Mouse (Mus musculus) layer of hippocampus, postnatal 10 days (tissue): ENCODE measurements around the gene Mypn. TPM values are rescaled to one million over a fixed set of nuclear protein-coding genes. Genes with fewer than 3 reads are reported as not detected.

Source experiments
- DNase-seq, 2 experiments: peaks; one replicate each; pipeline ENCODE4 v3.0.0; 2021; ENCODE audit warnings: low spot score in 2 of 2
- long read RNA-seq: library from polyadenylated mRNA; stranded (forward); transcript quantifications from one replicate; pipeline ENCODE4 v2.0.0, GENCODE M21; 2023
- total RNA-seq, 2 experiments: library from RNA; stranded (reverse); gene quantifications; 2 replicates each; pipeline ENCODE4 v1.2.3; 2021

Mypn gene
- 1 to 10 TPM; 3.7 to 4.2 TPM for total RNA-seq
- long read RNA-seq, partial matches to known transcripts: 0 of 3 reads
- long read RNA-seq, other reads (novel, unspliced or antisense): 2 of 3 reads

GRCm38 (mm10) chr10:63203728-63204127, at the start of gene Mypn:
Gene Mypn (minus strand): TSS chr10:63203952.
- DNase-seq: no peak

GRCm38 (mm10) chr10:63248421-63248820, 44.7 kb upstream of the Mypn start:
- DNase-seq: no peak

DNA sequence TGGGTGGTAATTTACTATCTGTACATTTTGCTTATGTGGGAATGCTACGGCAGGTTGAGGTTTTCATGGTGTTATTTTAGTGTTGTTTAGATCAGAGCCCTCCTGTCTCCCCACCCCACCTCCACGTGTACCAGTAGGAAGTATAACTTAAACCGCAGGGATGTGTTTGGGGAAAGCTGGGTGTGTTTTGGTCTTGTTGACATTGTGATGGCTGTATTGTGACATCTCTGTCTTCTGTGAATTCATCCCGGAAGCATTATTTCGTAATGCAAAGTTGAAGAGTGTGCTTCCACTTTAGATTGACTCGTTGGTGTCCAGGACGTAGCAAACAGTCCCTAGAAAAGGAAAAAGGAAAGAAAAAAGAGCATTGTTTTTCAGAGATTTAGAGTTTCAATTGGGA, 43.7 kb upstream of the Mypn start:
- DNase-seq: no peak

DNA sequence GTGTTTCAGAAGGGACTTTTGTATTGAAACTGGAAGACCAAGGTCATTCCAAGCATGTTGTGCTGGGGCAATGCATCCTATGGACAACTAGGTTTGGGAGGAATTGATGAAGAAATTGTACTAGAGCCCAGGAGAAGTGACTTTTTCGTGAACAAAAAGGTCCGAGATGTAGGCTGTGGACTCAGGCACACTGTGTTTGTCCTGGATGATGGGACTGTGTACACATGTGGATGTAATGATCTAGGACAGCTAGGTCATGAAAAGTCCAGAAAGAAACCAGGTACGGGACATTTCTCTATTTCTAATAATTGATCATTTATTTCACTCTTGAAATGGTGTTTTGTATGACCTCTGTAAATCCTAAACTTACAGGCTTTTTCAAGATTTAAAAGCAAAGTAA, 42.1 kb upstream of the Mypn start:
- no peak for DNase-seq

DNA sequence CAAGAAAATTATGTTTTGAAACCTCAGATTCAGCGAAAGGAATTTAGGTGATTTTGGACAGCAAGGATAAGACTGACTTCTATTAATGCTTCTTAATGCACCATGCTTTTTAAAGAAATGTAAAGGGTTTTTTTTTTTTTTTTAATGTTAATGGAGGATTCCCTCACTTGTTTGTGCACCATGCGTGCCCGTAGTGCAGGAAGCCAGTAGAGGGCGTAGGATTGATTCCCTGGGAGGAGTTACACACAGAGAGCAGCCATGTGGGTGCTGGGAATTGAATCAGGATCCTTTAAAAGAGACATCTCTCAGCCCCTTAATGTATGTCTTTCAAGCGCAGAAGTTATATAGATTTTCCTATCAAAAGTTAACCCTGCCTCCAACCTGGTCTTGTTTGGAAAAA, 41.0 kb upstream of the Mypn start:
- DNase-seq: peak; percentile 19 to 38

- DNase-seq: no peak
Observed at GRCm38 (mm10) chr10:63244055-63244671, 40.4 kb upstream of the Mypn start.

DNA sequence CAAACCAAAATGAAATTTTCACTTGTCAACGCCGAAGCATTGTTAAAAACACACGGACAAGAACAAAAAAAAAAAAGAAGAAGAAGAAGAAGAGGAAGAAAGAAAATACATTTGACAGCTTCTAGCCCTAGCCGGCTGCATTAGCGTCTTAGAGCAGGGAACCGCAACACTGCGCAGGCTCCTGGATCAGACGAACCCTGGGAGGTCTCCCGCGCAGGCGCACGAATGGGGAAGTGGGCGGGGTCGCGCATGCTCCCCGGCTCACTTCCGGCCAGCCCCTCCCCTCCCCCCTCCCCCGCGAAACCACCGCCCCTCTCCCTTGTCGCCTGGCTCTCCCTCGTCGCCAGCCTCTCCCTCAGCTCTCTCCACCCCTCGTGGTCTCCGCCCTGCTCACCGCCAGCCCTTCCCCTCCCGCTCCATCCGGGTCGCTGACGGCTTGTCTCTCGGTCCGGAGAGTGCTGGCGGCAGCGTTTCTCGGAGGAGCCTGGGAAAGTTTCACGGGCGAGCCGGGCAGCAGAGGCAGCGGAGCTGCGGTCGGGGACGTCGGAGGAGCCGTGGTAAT, 39.8 kb upstream of the Mypn start, which contains the start of gene Herc4:
Gene Herc4, plus strand, starts transcription at position 318 of the 562 bp plus-strand sequence.
- peak; percentile 96 to 98 for DNase-seq

GRCm38 (mm10) chr10:63242798-63243435, 39.2 kb upstream of the Mypn start:
- no peak for DNase-seq

DNA sequence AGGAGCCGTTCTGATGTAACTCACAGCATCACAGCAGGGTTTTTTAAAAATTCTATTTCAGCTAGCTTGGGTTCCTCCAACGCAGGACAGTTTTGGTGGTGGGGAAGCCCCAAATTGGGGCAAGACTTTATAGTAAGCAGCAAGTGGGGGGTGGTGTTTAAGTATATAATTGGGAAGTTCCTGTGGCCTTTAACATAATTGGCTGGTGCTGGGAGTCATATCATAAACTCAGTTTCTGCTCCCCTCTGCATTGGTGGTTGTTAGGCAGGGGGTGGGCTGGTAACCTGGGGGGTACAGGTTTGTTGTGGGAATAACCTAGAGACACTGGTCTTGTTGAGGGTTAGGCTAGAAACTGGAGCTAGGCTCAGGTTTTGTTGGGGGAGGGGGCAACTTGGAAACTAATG, 37.1 kb upstream of the Mypn start:
- no peak for DNase-seq

- no peak for DNase-seq
Observed at GRCm38 (mm10) chr10:63239848-63240247, 36.1 kb upstream of the Mypn start.

- DNase-seq: no peak
Observed at GRCm38 (mm10) chr10:63238090-63238489, 34.3 kb upstream of the Mypn start.

DNA sequence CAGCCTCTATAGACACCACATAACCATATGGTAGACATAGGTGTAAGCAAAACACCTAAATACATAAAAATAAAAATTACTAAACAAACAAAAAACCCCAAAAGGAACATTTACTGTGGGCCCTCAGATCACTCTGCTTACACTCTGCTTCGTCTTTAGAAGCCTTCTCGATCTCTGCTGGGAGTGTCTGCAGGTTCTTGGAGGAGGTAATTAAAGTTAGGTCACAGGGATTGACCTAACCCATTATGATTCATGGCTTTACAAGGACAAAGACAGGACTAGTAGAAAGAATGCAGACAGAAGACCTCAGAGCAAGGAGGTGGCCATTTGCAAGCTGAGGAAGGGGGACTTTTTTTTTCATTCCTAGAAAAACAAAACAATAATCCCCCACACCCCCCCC, 33.5 kb upstream of the Mypn start:
- DNase-seq: no peak

- no peak for DNase-seq
Observed at GRCm38 (mm10) chr10:63236663-63237062, 32.9 kb upstream of the Mypn start.

DNA sequence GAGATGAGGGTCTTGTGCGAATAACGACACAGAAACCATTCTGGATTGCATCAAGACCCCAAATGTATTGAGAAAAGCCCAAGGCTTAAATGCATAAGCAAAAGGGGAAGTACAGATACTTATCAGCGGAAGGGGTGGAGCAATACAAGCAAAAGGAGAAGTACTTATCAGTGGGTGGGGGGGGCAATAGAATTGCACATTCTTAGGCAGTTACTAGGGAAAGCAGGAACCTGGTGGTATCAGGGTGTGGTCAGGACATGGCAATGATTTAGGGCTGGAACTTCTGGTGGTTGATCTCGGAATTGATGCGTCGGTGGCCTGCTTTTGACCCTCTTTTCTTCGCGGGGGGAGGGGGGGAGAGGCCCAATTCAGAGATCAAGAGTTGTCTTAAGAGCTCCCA, 32.1 kb upstream of the Mypn start:
- DNase-seq: no peak

- DNase-seq: no peak
Observed at GRCm38 (mm10) chr10:63234133-63234532, 30.4 kb upstream of the Mypn start.

- no peak for DNase-seq
Observed at GRCm38 (mm10) chr10:63231630-63232029, 27.9 kb upstream of the Mypn start.

DNA sequence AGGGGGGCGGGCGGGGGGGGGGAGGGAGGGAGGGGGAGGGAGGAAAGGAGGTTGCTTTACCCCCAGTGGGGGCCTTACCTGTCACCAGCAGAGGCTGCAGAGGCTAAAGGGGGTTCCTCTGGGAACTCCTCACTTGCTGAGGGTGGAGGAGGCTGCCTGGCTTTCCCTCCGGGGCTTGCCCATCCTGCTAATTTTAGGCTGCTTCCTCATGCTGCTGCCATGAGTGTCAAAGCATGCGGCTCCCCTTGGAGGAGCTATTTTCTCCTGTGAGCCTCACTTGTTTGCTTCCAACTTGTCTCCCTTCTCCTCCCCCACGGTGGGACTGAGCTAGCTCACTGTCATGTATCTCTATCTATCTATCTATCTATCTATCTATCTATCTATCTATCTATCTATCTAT, 27.1 kb upstream of the Mypn start:
- no peak for DNase-seq

GRCm38 (mm10) chr10:63230266-63230665, 26.5 kb upstream of the Mypn start:
- no peak for DNase-seq

GRCm38 (mm10) chr10:63224341-63224740, 20.6 kb upstream of the Mypn start:
- DNase-seq: no peak

- no peak for DNase-seq
Observed at GRCm38 (mm10) chr10:63221081-63221783, 17.5 kb upstream of the Mypn start.

DNA sequence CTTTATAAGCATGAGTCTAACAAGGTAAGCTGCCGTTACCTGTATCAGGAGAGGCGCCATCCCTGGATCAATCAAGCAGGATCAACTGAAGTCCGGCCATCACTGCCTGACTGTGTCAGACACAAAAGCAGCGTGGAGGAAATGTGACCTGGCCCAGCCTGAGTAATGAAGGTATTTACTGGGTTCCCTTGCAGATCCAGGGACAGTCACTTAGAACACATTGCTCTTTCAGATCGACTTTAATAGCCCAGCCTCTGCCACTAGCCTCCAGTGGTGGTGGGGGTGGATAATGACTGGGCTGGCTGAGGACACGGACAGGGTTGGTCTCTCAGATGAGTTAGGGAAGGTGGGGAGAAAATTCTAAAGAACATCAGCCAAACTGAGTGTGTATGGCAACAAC, 5.1 kb upstream of the Mypn start:
- no peak for DNase-seq

DNA sequence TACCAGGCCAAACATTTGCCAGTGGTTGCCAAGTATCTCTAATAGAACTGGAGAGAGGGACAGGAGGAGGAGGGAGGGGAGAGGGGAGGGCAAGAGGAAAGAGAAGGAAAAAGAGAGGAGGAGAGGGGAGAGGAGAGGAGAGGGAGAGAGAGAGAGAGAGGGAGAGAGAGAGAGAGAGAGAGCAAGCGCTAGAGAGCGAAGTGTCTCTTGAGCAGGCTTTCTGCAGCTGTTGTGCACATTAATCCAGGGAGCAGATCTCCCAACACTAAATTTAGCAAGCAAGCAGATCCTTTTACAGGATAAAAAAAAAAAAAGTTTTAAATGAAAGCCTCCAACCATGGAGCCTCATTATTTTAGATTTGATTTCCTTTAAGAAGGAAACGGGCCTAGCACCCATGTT, 750 bp downstream of the Mypn start:
- no peak for DNase-seq
